Mouse (Mus musculus): ENCODE data around the gene Rab26.

Gene Rab26

DNA sequence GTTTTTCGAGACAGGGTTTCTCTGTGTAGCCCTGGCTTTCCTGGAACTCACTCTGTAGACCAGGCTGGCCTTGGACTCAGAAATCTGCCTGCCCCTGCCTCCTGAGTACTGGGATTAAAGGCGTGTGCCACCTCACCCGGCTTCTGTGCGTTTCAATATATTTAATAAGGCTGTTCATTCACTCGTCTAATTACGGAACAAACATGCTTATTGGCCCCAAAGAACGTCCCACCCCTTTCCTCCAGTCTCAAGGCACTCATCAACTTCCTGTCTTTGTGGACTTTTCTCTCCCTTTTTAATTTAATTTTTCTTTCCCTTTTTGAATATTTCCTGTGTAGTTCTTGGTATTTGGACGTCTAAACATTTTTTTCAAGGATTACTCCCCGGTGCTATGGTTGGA is 14.4 kb upstream of the Rab26 start:
- DNase-seq (ENCODE audit: low read depth, low spot score) = no peak

DNA sequence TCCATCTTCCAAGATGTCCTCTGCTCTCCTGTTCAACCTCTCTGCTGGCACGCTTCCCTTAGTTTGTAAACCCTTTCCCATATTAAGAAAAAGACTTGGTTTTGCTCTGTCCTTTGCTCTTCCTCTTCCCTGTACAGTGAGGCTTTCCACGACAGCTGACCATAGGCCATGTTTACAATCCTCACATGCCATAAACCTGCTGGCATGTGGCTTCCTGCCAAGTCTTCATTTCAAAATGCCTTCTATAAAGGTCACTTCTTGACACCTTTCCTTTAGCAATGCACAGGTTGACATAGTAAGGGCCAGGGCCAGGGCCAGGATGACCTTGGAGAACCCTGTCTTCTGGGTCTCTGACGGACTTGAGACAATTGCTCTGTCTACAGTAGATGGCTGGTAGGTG is 12.2 kb upstream of the Rab26 start:
- DNase-seq (ENCODE audit: low read depth, low spot score) = no peak

DNA sequence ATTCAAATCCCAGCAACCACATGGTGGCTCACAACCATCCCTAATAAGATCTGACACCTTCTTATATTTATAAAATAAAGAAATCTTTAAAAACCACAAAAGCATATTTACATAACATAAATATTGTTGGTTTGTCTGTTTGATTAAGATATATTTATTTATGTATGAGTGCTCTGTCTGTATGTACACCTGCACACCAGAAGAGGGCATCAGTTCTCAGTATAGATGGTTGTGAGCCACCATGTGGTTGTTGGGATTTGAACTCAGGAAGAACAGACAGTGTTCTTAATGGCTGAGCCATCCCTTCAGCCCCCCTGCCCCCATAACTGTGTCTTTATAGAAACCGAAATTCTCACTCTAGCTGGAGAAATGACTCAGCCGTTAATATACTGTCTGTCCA is 11.2 kb upstream of the Rab26 start:
- no peak for DNase-seq (ENCODE audit: low read depth, low spot score)

DNA sequence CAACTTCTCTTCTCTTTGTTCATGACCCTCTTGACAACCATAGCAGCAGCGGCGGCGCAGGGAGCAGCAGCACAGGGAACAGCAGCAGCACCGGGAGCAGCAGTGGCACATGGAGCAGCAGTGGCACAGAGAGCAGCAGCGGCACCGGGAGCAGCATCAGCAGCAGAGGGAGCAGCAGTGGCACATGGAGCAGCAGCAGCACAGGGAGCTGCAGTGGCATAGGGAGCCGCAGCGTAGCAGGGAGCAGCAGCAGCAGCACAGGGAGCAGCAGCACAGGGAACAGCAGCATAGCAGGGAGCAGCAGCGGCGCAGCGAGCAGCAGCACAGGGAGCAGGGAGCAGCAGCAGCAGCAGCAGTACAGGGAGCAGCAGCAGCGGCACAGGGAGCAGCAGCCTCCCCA is 10.6 kb upstream of the Rab26 start:
- DNase-seq (ENCODE audit: low read depth, low spot score) = no peak

DNA sequence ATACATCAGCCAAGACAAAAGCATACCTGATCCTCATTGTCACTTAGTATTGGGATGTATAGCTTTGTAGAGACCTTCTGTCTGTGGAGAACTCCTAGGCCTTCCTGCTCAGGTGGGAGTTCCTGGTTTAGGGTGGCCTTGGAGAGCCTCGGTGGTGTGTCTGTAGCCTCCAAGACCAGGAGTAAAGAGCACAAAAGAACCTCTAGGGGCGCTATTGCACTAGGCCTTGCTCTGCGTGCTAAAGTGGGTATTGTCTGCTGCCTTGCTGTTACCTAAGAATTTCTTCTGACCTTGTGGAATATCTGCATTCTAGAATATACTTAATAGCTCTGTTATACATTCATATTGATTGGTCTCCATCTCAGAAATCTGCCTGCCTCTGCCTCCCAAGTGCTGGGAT is 6.4 kb upstream of the Rab26 start:
- no peak for DNase-seq (ENCODE audit: low read depth, low spot score)

DNA sequence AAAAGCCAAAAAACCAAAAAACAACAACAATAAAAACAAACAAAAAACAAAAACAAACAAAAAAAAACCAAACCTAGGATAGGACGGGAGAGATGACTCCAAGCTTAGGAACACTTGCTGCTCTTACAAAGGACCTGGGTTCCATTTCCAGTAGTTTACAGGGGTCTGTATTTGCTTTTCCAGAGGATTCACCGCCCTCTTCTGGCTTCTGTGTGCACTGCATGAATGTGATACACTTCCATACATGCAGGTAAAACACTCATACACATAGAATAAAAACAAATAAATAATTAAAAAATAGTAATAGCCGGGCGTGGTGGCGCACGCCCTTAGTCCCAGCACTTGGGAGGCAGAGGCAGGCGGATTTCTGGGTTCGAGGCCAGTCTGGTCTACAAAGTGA is 4.9 kb upstream of the Rab26 start:
- no peak for DNase-seq (ENCODE audit: low read depth, low spot score)

DNA sequence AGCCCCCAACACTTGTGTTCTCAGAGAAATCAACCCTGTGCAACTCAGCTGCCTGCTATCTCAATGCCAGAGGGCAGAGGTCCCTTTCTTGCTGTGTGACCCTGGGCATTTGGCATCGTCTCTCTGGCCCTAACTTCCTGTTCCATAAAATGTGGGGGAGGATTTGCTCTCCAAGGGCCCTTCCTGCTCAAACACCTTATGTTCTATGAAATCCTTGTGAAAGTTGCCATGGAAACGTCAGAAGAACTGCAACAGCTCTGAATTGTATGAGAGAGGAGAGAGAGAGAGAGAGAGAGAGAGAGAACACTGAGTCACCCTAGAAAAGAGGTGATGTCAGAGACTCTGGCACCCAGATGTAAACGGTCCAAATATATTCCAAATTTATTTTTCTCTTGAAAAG is 3.5 kb upstream of the Rab26 start:
- DNase-seq (ENCODE audit: low read depth, low spot score) = no peak

DNA sequence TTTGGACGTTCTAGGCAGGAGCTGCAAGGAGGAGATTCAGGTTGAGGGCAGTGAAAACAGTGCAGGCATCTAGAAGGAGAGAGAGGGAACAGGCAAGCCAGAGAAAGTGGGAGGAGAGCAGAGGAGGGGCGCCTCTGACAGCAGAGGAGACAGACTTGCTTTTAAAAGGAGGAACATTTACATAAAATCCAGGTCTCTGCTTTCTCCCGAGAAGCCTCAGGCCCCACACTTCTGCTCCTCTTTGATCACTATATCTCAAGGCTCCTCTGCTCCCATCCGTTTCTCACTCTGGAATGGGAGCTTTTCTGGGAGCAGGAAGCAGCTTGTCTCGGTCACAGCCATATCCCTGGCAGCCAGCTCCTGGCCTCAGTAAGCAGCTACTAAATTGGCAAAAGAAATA is 1.3 kb upstream of the Rab26 start:
- no peak for DNase-seq (ENCODE audit: low read depth, low spot score)

DNA sequence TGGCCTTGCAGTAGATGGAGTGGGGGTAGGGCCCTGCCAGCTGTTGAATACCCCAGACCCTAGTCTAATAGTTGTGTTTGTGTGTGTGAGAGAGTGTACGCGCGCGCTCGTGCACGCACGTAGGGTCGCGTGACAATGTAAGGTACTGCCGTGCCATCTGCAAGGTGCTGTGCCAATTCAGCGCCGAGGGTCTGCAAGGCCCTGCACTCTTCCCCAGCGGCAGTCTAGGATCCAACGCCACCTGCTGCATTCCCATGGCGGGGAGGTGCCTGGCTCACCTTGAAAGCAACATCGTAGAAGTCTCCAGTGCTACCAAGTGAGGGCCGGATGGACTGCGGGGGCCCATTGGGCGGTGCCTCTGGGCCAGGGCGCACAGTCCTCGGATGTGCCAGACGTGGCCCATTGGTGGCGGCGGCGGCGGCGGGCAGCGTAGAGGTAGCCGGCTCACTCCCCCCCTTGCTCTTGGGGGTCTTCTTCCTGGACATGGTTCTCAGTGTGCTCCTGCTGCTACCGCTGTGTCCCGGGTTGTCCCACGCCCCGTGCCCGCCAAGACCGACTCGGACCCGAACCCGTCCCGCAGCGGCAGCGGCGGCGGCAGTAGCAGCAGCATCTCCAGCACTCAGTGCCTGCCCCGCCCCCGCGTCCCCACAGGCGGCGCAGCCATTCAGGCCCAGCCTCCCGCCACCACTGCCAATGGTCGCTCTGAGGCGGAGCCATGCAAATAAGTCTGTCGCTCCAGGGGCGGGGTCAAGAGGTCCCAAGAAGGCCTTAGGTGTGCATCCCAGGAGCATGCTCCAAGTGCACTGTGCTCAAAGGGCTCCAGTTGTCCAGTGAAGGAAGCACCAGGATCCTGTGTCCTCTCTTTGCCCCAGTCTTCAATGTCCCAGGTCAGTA is 664 bp downstream of the Rab26 start:
- DNase-seq (ENCODE audit: low read depth, low spot score) = peak; percentile 57

DNA sequence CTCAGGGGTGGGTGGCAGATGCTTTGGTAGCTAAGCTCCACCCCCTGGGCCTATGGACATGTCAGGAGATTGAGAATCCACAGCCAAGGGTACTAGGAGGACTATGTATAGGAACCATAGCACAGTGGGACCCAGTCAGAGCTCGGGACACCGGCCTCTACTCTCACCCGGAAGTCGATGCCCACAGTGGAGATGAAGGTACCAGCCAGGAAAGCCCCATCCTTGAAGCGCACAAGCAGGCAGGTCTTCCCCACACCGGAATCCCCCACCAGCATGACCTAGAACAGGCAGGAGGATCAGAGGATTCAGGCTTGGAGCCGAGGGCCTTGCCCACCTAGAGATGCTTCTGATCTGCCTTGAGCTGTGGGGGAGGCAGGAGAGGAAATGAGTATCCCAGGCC is 2.0 kb downstream of the Rab26 start:
- no peak for DNase-seq (ENCODE audit: low read depth, low spot score)

DNA sequence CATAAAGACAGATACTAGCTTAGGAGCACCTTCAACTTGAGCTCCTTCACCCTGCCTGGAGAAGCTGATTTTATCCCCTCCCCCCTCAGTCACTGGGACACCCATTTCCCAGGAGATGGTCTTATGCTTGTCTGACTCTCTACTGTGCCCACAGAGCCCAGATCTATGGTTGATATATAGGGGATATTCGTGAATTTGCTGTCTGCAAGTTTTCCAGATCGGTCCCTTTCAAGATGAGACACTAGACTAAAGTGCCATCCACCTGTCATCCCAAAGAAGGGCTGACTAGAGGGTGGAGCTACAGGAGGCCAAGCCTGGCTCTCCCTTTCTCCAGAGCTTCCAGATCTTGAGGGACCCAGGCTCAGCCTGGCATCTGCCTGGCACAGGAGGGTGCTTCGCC is 2.9 kb downstream of the Rab26 start:
- no peak for DNase-seq (ENCODE audit: low read depth, low spot score)

DNA sequence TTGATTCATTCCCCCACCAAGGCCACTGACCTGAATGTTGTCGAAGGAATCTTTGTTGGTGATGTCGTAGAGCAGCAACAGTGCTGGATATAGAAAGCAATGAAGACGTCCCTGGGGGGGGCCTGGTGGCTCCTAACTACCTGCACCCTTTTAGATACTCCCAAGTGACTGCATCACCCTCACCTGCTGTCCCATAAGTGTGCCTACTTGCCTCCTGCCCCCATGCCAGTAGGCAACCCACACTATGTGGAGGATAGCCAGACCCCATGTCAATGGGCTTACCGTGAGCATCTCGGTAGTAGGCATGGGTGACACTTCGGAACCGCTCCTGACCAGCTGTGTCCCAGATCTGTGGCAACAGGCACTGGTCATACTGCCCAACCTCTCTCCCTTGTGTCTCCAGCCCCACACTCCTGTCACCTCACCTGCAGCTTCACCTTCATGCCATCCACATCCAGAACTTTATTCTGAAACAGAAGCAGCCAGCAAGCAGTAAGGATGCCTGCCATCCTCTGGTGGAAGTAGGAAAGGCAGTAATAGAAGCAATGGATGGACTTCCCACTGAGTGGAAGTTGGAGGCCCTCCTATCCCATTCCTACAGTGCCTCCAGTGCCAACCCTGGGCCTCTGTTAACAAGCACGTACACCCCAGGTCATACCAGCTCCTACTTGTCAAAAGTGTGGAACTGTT is 3.5 kb downstream of the Rab26 start:
- no peak for DNase-seq (ENCODE audit: low read depth, low spot score)

DNA sequence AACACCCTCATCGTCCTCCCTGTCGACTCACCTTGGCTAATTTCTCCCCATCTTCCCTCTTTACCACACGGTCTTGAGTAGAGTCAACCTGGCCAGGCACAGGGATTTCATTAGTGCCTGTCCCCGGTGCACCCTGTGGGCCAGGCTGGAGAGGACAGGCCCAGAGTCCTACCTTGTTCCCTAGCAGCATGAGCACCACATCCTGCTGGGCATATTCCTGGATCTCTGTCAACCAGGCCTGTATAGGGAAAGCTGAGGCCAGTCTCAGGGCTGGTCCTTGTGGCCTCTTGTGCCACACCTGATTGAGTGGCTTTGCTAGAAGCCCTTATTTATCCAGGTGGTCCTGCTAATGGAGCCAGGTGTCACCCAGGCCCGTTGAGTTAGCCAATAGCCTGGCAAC is 4.1 kb downstream of the Rab26 start:
- no peak for DNase-seq (ENCODE audit: low read depth, low spot score)

DNA sequence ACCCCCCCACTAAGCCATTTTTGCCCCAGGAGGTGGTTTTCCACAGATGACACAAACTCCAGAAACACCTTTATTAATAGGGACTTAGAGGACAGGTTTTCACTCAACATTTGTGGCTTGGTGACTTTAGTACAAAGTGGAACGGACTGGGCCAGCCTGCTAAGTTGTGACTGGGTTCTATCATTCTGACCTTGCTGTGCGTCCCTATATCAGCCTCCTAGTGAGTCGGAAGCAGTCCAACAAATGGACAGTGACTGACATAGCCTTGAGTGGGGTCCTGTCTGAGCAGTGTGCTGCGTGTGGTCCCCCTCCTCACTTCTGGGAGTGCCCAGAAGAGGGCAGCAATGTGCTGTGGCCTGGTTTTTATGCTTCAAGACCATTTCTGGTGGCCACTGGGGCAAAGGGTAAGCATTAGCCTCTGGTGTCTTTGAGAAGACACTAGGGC is 5.0 kb downstream of the Rab26 start:
- peak; percentile 40 for DNase-seq (ENCODE audit: low read depth, low spot score)

DNA sequence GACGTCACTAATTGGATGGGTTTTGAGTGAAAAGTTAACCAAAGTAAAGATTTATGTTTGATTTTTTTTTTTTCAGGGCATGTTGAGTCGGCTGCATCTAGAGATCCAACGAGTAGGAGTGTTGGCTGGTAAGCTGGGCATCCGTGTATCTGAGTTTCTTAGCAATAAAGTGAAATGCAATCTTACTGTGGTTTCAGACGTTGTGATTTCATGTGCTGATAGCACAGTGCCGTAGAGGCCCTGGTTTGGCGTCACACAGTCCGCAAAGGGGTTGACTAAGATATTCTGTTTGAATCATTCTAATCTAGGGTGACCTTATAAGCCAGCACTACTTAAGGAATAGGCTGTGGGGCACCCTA is 5.5 kb downstream of the Rab26 start:
- no peak for DNase-seq (ENCODE audit: low read depth, low spot score)

DNA sequence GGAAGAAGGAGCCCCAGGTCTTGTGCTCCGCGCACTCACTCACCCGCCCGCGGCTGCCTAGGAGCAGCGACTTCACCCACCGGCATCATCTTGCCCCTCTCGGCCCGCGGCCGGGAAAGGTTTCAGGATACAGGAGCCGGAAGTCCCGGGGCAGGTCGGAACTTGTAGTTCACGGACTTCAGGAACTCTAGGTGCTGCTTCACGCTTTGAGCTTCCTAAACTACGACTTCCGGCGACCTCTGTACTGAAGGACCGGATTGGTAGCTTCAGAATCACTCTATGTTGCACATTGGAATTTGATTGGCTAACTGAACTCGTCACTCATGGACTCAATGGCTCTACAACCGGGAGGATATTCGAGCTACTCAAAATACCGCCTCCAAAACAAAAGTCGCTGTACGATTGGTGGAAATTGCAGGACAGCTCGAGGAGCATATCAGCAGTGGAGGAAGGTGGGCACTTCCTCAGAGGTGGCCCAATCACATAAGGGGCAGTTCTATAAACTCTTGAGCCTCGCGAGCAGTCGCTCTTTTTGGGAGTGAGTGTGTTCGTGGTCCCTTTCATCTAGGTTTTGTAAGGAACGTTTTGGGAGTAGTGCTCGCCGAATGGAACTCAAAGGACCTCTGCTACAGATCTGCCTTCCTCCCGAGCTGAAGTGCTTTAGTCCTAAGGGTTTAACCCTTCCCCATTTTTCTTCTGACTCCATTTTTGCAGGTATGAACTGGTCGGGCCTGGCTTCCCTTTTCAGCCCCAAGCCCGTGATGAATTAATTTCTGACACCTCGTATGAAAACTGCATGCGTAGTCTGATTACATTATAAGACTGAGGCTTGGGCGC is 6.1 kb downstream of the Rab26 start, which contains the start of gene Traf7:
TSS of gene Traf7 (minus strand) at position 216 of the 837 bp plus-strand sequence.
- DNase-seq (ENCODE audit: low read depth, low spot score) = peak; percentile 100

DNA sequence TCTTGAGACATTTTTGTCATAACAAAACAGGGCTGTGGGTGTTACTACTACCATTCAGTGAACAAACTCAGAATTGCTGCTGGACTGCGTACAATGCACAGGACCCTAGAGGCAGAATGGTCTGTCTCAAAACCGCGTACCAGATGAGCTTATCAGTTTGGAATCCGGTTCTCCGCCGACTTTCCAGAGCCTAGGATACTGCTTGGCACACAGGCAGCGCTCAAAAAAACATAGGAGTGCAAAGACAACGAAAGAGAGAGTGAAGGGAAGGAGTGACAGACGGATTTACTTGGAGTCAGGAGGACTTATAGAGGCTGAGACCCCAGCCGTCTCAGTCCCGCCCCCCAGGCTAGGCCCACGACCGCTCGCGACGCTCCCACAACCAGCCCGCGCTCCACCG is 6.7 kb downstream of the Rab26 start:
- DNase-seq (ENCODE audit: low read depth, low spot score) = no peak

DNA sequence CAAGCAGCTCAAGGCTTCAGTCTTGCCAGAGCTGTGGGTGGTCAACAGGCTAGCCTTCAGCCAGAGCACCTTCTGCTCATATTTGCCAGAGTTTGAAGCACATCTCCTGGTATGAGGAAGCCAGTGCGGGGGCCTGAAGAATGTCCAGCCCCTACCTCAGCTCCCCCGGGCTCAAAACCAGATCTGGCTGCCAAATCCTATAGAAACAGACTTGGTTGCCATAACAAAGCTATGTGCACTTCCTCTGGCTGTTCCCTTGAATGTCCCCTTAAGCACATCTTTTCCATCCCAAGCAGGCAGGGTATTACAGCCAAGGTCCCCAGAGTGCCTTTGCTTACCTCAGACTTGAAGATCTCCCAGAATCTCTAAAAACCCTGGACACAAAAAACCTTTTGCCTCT is 9.3 kb downstream of the Rab26 start:
- no peak for DNase-seq (ENCODE audit: low read depth, low spot score)

DNA sequence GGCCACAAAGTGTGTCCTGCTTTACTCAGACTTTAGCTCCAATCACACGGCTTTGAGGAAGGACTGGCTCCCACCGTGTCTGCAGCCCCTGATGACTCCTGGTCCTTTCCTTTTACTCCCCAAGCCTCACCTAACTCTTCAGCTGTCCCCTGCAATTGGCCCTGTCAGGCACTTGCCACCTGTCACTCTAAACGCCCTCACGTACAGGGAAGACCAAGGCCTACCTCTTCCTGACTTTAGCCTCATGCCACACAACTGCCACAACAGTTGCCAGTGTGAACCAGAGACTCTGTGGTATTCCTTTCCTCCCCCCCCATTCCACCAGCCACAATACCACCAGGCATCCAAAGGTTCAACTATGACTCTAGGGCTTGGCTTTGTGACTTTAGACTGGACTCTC is 13.6 kb downstream of the Rab26 start:
- DNase-seq (ENCODE audit: low read depth, low spot score) = no peak

DNA sequence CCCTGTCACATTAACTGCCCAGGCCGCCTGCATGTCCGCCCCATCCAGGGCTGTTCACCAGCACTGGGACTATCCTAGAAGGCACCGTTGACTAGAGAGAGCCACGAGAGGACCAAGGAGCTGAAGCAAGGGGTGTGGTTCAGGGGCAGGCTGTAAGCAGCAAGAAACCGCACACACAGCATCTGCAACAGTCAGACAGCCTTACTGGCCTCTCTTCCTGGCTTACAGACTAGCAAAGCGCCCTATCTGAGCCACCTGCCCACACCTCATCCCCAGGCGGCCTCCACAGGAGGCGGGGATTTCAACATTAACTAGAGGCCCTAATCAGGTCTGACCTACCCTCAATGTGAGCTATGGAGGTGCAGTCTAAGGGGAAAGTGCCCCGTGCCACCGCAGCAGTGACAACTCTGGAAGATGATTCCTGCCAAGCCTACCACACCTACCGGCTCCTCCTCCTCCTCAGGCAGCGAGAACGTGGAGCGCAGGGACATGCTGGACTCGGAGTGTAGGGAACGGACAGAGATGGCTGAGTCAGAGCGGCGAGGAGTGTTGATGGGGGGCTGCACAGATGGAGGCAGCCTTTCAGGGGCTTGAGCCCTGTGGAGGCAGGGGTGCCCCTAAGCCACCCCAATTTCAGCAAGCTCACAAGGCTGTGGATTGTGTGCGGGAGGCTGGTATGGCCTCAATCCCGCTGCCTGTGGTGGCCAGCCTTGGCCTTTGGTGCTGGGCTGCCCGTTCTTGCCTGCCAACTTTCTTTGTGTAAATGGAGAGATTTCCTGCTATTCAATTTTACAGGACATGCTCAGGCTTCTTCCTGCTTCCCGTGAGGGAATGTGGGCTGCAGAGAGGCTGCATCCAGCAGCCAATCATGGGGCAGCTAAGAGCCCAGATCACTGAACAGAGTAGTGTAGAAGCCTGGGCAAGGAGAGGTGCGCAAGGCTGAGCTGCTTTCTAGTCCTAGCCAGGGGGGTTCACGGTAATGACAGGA is 19.4 kb downstream of the Rab26 start:
- no peak for DNase-seq (ENCODE audit: low read depth, low spot score)

DNA sequence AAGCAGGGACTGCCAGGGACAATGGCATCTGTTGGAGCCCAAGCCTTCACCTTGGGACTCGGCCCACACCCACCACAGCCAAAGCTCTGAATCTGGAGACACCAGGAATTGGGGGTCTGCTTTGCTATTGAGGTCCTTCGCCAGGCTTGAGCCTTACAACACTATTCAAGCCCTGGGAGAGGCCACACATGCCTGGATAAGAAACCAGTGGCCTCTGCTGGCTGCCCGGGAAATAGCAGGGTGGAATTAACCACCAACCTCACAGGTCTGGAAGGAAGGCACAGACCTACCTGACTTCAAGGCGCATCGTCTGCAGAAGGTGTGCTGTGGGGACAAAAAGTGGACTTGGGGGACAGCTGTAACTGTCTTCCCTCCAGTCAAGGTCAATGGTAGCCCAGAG is 20.4 kb downstream of the Rab26 start:
- no peak for DNase-seq (ENCODE audit: low read depth, low spot score)
